Mouse (Mus musculus) spleen, adult 2 months (tissue): ENCODE data around the gene Tmem150a. TPM values are rescaled to one million over a fixed set of nuclear protein-coding genes. Genes with fewer than 3 reads are reported as not detected.

Experiments used
- DNase-seq, 2 experiments: peaks; one replicate each; pipeline versions ENCODE4 v3.0.0 to v3.0.0-alpha.2; 2012 to 2021; ENCODE audit warnings: low spot score in 2 of 2, low read depth in 1 of 2
- H3K27ac ChIP-seq: fragments of 200-500 bp; 2 replicates; pipeline ENCODE4 v1.5.1; 2012; ENCODE audit warnings: low read length, inconsistent platforms; ENCODE audit not compliant: insufficient read depth
- H3K27me3 ChIP-seq: fragments of 200-500 bp; 2 replicates; pipeline ENCODE4 v1.6.1; 2012; ENCODE audit warnings: mild to moderate bottlenecking, moderate library complexity, low read length, inconsistent platforms; ENCODE audit not compliant: control insufficient read depth, insufficient read depth
- H3K36me3 ChIP-seq: fragments of 200-500 bp; 2 replicates; pipeline ENCODE4 v1.6.1; 2012; ENCODE audit warnings: mild to moderate bottlenecking, low read length, inconsistent platforms; ENCODE audit not compliant: control insufficient read depth, insufficient read depth
- H3K4me1 ChIP-seq: fragments of 200-500 bp; 2 replicates; pipeline ENCODE4 v1.6.1; 2011; ENCODE audit warnings: inconsistent platforms; ENCODE audit not compliant: control insufficient read depth, insufficient read depth, insufficient read length
- H3K4me3 ChIP-seq: fragments of 200-500 bp; 2 replicates; pipeline ENCODE4 v1.5.1; 2011; ENCODE audit warnings: mild to moderate bottlenecking, inconsistent platforms; ENCODE audit not compliant: insufficient read depth, insufficient read length; ENCODE audit errors: extremely low read depth
- CTCF ChIP-seq: fragments of 200-500 bp; IDR thresholded peaks from 2 replicates; pipeline ENCODE4 v1.5.1; 2011; ENCODE audit warnings: mild to moderate bottlenecking, inconsistent platforms; ENCODE audit not compliant: insufficient read depth, insufficient read length, insufficient replicate concordance; ENCODE audit errors: extremely low read depth
- POLR2A ChIP-seq: fragments of 200-500 bp; IDR thresholded peaks from 2 replicates; pipeline ENCODE4 v1.6.1; 2011; ENCODE audit warnings: low read depth, low read length, inconsistent platforms
- WGBS: fragments of 180-500 bp; shearing (Covaris S2); methylation state at CpG from one replicate; pipeline ENCODE4 v1.1.7; 2018; 5-methylcytosine and 5-hydroxymethylcytosine counted together
- polyA plus RNA-seq: library from polyadenylated mRNA; depleted of rRNA; stranded (reverse); fragments of >200 nt; gene quantifications from 2 replicates; pipeline ENCODE4 v1.2.3, GENCODE M21; 2012

Gene Tmem150a
- polyA plus RNA-seq, 1 experiment: 21.7 TPM

GRCm38 (mm10) chr6:72358086-72358764, 3.0 kb downstream of the Tmem150a start:
- TF ChIP-seq POLR2A (no peak), CTCF (no peak)
- H3K27ac ChIP-seq: no peak overlapping the region
- 96% methylated on average over 10 of the region's 10 CpGs for WGBS
- peaks cover 15% of the 10 kb centered on the region for H3K36me3 ChIP-seq
- DNase-seq: no peak
- H3K4me1 ChIP-seq: peaks cover 11% of the 10 kb centered on the region; the same call in 1 of the 2 replicates
- H3K27me3 ChIP-seq: peaks cover 3% of the 10 kb centered on the region; the same call in 1 of the 2 replicates
- no peak overlapping the region for H3K4me3 ChIP-seq

GRCm38 (mm10) chr6:72359343-72359742, 4.1 kb downstream of the Tmem150a start:
- Histone ChIP-seq H3K27me3 (peaks cover 3% of the 10 kb centered on the region; the same call in 1 of the 2 replicates), H3K4me1 (peaks cover 11% of the 10 kb centered on the region; the same call in 1 of the 2 replicates), H3K4me3 (no peak overlapping the region), H3K27ac (no peak overlapping the region), H3K36me3 (peaks cover 15% of the 10 kb centered on the region)
- TF ChIP-seq POLR2A (no peak), CTCF (no peak)
- 82% methylated on average over 2 of the region's 2 CpGs for WGBS
- DNase-seq: no peak

GRCm38 (mm10) chr6:72359891-72360598, 4.8 kb downstream of the Tmem150a start:
- TF ChIP-seq CTCF: no peak
- TF ChIP-seq POLR2A: no peak
- Histone ChIP-seq H3K4me3 (no peak overlapping the region), H3K36me3 (peaks cover 15% of the 10 kb centered on the region), H3K27me3 (peaks cover 3% of the 10 kb centered on the region; the same call in 1 of the 2 replicates), H3K27ac (no peak overlapping the region), H3K4me1 (peaks cover 7% of the 10 kb centered on the region; the same call in 1 of the 2 replicates)
- WGBS: 93% methylated on average over 11 of the region's 11 CpGs
- no peak for DNase-seq

GRCm38 (mm10) chr6:72360599-72360935, 5.3 kb downstream of the Tmem150a start:
- TF ChIP-seq CTCF (no peak), POLR2A (no peak)
- H3K27ac ChIP-seq: no peak overlapping the region
- peaks cover 15% of the 10 kb centered on the region for H3K36me3 ChIP-seq
- peaks cover 6% of the 10 kb centered on the region; the same call in 1 of the 2 replicates for H3K4me1 ChIP-seq
- DNase-seq: no peak
- no peak overlapping the region for H3K4me3 ChIP-seq
- no peaks in the 10 kb centered on the region for H3K27me3 ChIP-seq
- WGBS: 92% methylated on average over 7 of the region's 7 CpGs

GRCm38 (mm10) chr6:72361121-72361551, 5.9 kb downstream of the Tmem150a start:
- Histone ChIP-seq H3K27ac (no peak overlapping the region), H3K36me3 (peaks cover 15% of the 10 kb centered on the region), H3K27me3 (no peaks in the 10 kb centered on the region), H3K4me1 (peaks cover 4% of the 10 kb centered on the region; the same call in 1 of the 2 replicates), H3K4me3 (peak overlapping the region; percentile 24; the same call in 1 of the 2 replicates)
- no peak for DNase-seq
- TF ChIP-seq CTCF (no peak), POLR2A (no peak)
- WGBS: 56% methylated on average over 5 of the region's 5 CpGs

- Histone ChIP-seq H3K27ac (peak overlapping the region; percentile 89), H3K4me3 (peak overlapping the region; percentile 98), H3K4me1 (peaks cover 4% of the 10 kb centered on the region; the same call in 1 of the 2 replicates), H3K36me3 (peaks cover 15% of the 10 kb centered on the region), H3K27me3 (no peaks in the 10 kb centered on the region)
- TF ChIP-seq POLR2A (peak; percentile 71), CTCF (no peak; the same call in 1 of the 2 replicates)
- under 1% methylated on average over 42 of the region's 42 CpGs for WGBS
- peak; percentile 96 to 97 for DNase-seq
Measured at GRCm38 (mm10) chr6:72362132-72363028, 7.1 kb downstream of the Tmem150a start.
